Mouse (Mus musculus): ENCODE results near the gene Serpina3i. TPM values are rescaled to one million over a fixed set of nuclear protein-coding genes. Genes with fewer than 3 reads are reported as not detected.
"Not testable (repeated sequence)": the region's sequence is repeated elsewhere in the genome, so short reads cannot be mapped to it uniquely, and the experiment has no call there.

The Serpina3i gene
- polyA plus RNA-seq (2015; fragmentation: Nextera tagmentation; extraction: Ambion mirVana): not detected in 2 replicates

DNA sequence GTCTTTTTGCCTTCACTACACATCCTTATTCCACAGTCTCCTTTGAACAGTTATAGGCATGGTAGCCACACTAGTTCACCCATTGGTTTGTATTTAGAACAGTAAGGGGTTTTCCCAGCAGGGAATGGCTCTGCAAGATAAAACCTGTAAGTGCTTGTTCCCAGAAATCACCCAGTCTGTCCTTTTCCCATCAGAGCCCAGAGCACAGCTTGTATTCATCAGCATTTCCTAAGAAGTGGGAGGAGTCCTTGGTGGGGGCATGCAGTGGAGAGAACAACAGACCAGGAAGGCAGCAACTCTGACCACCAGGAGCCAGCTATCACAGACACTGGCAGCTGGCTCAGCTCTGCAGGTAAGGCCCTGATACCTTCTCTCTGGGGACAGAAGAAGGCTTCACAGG, at the start of gene Serpina3i:
Gene Serpina3i, plus strand, starts transcription at position 260 of the 400 bp plus-strand sequence.
- no peaks in the 10 kb centered on the region for H3K27me3 ChIP-seq
- H3K4me1 ChIP-seq (replicated peaks): no peaks in the 10 kb centered on the region
- H3K27ac ChIP-seq: no peak within 1 kb of the TSS
- no peaks in the 10 kb centered on the region for H3K9me3 ChIP-seq
- ATAC-seq (ENCODE audit: low FRiP score): no peak
- no peaks in the 10 kb centered on the region for H3K36me3 ChIP-seq
- no peak within 1 kb of the TSS for H3K4me3 ChIP-seq
- no peak within 1 kb of the TSS for H3K4me2 ChIP-seq
- H3K9ac ChIP-seq: no peak within 1 kb of the TSS

DNA sequence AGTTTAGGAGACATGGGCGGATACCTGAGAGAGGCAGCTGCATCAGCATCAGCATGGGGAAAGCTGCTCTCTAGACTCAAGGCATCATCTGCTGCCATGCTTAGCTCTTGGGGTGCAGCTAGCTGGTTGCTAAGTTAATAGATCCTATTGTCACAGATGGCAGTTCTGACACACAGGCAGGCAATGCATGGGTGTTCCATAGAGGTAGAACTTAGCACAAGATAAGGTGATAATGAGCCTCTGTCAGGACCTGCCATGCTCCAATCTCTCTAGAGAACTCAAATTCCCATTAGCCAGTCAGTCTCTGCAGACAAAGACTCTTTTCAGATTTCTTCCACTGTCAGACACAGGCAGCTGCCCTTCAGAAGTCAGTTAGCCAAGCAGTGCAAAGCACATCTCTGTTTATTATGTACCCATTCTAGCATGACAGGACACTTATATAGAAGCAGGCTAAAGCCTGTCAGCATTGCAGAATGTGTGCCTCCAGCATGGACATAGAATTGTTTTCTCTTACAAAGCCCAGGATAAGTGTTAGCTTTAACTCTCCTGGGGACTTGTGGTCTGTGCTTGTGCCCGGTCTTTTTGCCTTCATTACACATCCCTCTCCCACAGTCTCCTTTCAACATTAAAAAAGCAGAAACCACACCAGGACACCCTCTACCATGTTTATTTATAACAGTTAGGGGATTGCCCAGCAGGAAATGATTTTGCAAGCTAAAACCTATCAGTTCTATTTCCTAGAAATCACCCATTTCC, 49.1 kb upstream of the Serpina3i start:
- 53% methylated on average over 2 of the region's 2 CpGs for WGBS
- no peak for ATAC-seq (ENCODE audit: low FRiP score)
- no peaks in the 10 kb centered on the region for H3K27me3 ChIP-seq
- H3K9ac ChIP-seq: no peak overlapping the region
- H3K36me3 ChIP-seq: no peaks in the 10 kb centered on the region
- H3K4me3 ChIP-seq: no peak overlapping the region
- H3K9me3 ChIP-seq: no peaks in the 10 kb centered on the region
- H3K4me1 ChIP-seq (replicated peaks): peaks cover 7% of the 10 kb centered on the region; the same call in 1 of the 2 replicates
- H3K27ac ChIP-seq: no peak overlapping the region
- no peak overlapping the region for H3K4me2 ChIP-seq

DNA sequence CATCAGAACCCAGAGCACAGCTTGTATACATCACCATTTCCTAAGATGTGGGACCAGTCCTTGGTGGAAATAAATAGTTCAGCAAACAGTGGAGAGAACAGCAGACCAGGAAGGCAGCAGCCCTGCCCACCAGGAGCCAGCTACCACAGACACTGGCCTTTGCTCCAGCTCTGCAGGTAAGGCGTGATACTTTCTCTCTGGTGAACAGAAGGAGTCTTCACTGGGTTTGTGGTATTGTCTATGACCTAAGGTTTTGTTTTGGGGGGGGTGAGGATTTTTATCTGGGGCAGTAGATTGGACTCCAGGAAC, 48.5 kb upstream of the Serpina3i start, which contains the start of gene Serpina3f:
Gene Serpina3f, plus strand, starts transcription at position 100 of the 309 bp plus-strand sequence.
- WGBS: 68% methylated on average over 1 of the region's 1 CpGs
- Histone ChIP-seq H3K4me3 (no peak within 1 kb of the TSS), H3K9me3 (no peaks in the 10 kb centered on the region), H3K27me3 (no peaks in the 10 kb centered on the region), H3K27ac (no peak within 1 kb of the TSS), H3K9ac (no peak within 1 kb of the TSS), H3K4me1 (replicated peaks) (peaks cover 7% of the 10 kb centered on the region; the same call in 1 of the 2 replicates), H3K36me3 (no peaks in the 10 kb centered on the region), H3K4me2 (no peak within 1 kb of the TSS)
- no peak for ATAC-seq (ENCODE audit: low FRiP score)

DNA sequence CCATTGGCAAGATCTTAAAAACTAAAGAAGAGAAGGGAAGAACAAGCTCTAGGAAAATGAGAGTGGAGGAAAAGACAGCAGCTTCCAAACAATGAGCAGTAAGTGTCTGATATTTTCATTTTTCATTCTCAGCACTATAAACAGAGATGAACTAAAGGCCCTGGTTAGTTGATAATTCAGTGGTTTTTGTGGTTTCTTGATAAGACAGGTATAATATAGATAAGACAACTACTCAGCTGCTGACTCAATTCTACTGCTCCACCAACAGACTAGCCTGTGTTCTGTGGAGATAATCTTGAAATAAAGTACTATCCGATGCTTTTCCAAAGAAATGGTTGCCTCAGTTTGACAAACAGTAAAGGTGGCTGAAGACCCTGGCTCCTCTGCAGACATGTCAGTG, 47.7 kb upstream of the Serpina3i start:
- no peaks in the 10 kb centered on the region for H3K9me3 ChIP-seq
- no peak for ATAC-seq (ENCODE audit: low FRiP score)
- H3K36me3 ChIP-seq: no peaks in the 10 kb centered on the region
- no peak overlapping the region for H3K4me2 ChIP-seq
- WGBS: 78% methylated on average over 1 of the region's 1 CpGs
- H3K9ac ChIP-seq: no peak overlapping the region
- H3K4me1 ChIP-seq (replicated peaks): peaks cover 7% of the 10 kb centered on the region; the same call in 1 of the 2 replicates
- H3K27me3 ChIP-seq: no peaks in the 10 kb centered on the region
- no peak overlapping the region for H3K27ac ChIP-seq
- H3K4me3 ChIP-seq: no peak overlapping the region

DNA sequence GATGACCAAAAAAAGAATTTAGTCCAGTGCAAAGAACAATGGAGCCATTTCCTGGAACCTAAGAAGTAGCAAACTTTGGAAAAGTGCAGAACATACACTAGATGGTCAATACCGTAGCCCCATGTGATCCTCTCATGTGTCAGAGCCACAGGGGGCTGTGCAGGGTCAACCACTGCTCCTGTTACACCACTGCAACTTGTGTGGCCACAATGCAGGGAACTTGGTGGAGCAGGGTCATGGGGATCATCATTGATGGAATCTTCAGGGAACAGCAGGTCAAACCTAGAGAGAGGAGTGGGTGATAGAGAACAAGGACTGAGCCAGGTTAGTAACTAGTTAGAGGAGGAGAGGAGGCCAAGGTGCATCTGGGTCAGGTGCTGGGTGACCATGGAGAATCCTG, 41.3 kb upstream of the Serpina3i start:
- H3K4me3 ChIP-seq: no peak overlapping the region
- no peaks in the 10 kb centered on the region for H3K36me3 ChIP-seq
- H3K27ac ChIP-seq: no peak overlapping the region
- no peaks in the 10 kb centered on the region for H3K9me3 ChIP-seq
- no peak overlapping the region for H3K9ac ChIP-seq
- H3K4me2 ChIP-seq: no peak overlapping the region
- H3K27me3 ChIP-seq: no peaks in the 10 kb centered on the region
- 73% methylated on average over 1 of the region's 1 CpGs for WGBS
- no peak for ATAC-seq (ENCODE audit: low FRiP score)
- no peaks in the 10 kb centered on the region for H3K4me1 ChIP-seq (replicated peaks)

DNA sequence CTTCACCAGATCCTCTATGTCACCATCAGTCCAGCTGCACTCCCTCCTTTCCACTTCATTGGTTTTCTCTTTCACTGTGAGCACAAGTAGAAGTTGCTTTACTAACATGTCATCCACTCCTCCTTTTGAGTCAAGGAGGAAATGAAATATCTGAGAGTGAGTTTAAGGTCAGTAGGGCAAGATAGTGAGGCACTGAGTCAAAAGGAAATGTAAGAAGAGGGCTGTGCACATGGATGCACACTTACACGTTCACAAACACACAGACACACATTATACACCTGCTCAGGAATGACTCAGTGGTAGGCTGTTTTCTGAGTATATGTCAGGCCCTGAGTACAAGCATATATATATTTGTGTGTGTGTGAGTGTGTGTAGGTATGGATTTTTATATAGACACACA, 39.2 kb upstream of the Serpina3i start:
- no peak overlapping the region for H3K4me3 ChIP-seq
- no peak for ATAC-seq (ENCODE audit: low FRiP score)

DNA sequence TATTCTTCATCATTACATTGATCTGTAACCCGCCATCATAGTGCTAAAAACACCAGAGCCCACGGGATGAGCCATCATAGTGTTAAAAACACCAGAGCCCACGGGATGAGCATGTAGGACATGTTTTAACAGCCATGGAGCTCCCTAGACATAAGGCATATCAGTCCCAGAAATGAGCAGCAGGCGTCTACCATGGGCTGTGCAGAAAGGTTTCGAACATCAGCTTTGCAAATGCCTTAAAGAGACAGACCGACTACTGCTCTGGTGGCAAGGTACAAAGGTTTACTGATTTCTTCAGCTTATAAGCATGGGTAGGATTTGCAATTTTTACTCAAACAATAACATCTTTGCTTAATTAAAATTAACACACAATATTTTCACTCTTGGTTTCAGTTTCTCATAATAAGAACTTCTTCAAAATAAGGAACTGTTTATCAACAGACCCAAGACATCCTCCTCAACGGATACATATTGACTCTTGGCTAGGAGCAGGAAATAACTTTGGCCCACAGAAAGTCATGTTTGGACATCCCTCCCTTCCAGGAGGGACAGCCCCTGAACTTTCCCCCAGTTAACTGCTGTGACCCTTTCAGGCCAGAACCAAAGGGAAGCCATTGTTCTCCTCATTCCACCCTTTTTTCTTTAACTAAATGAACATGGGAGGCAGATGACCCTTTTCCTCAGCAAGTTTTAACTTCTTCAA, 38.2 kb upstream of the Serpina3i start:
- Histone ChIP-seq H3K36me3 (no peaks in the 10 kb centered on the region), H3K9ac (no peak overlapping the region), H3K4me2 (no peak overlapping the region), H3K27me3 (no peaks in the 10 kb centered on the region), H3K4me1 (replicated peaks) (no peaks in the 10 kb centered on the region), H3K9me3 (no peaks in the 10 kb centered on the region), H3K4me3 (no peak overlapping the region), H3K27ac (no peak overlapping the region)
- whole genome bisulfite sequencing: 72% methylated on average over 7 of the region's 7 CpGs
- no peak for ATAC-seq (ENCODE audit: low FRiP score)

More for the DNA sequence above, 39.2 kb upstream of the Serpina3i start:
- no peaks in the 10 kb centered on the region for H3K9me3 ChIP-seq
- 62% methylated on average over 1 of the region's 1 CpGs for WGBS
- H3K27me3 ChIP-seq: no peaks in the 10 kb centered on the region
- no peak overlapping the region for H3K4me2 ChIP-seq
- H3K4me1 ChIP-seq (replicated peaks): no peaks in the 10 kb centered on the region
- H3K9ac ChIP-seq: no peak overlapping the region
- no peak overlapping the region for H3K27ac ChIP-seq
- no peaks in the 10 kb centered on the region for H3K36me3 ChIP-seq

DNA sequence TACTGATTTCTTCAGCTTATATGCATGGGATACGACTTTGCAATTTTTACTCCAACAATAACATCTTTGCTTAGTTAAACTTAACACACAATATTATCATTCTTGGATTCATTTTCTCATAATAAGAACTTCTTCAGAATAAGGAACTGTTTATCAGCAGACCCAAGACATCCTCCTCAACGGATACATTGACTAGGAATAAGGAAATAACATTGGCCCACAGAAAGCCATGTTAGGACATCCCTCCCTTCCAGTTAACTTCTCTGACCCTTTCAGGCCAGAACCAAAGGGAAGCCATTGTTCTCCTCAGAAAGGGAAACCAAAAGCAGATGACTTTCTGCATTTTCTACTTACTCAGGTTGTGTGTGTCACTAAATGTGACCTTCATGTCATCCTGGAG, 32.2 kb upstream of the Serpina3i start:
- no peaks in the 10 kb centered on the region for H3K9me3 ChIP-seq
- ATAC-seq (ENCODE audit: low FRiP score): no peak
- no peak overlapping the region for H3K9ac ChIP-seq
- no peaks in the 10 kb centered on the region for H3K27me3 ChIP-seq
- no peaks in the 10 kb centered on the region for H3K36me3 ChIP-seq
- H3K27ac ChIP-seq: no peak overlapping the region
- H3K4me3 ChIP-seq: no peak overlapping the region
- H3K4me1 ChIP-seq (replicated peaks): no peaks in the 10 kb centered on the region
- H3K4me2 ChIP-seq: no peak overlapping the region
- 70% methylated on average over 2 of the region's 2 CpGs for WGBS

DNA sequence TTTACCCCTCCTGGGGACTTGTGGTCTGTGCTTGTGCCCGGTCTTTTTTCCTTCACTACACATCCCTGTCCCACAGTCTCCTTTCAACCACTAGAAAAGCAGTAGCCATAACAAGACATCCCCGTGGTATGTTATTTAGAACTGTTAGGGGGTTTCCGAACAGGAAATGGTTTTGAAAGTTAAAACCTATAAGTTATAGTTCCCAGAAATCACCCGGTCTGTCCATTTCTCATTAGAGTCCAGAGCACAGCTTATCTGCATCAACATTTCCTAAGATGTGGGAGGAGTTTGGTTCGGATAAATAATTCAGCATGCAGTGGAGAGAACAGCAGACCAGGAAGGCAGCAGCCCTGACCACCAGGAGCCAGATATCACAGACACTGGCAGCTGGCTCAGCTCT, 27.0 kb upstream of the Serpina3i start, which contains the start of gene Serpina3g:
Gene Serpina3g, plus strand, starts transcription at position 331 of the 400 bp plus-strand sequence.
- 79% methylated on average over 5 of the region's 5 CpGs for WGBS
- Histone ChIP-seq H3K4me1 (replicated peaks) (no peaks in the 10 kb centered on the region), H3K9me3 (no peaks in the 10 kb centered on the region), H3K27me3 (no peaks in the 10 kb centered on the region), H3K36me3 (no peaks in the 10 kb centered on the region), H3K9ac (no peak within 1 kb of the TSS), H3K4me2 (no peak within 1 kb of the TSS), H3K27ac (no peak within 1 kb of the TSS), H3K4me3 (no peak within 1 kb of the TSS)
- no peak for ATAC-seq (ENCODE audit: low FRiP score)

DNA sequence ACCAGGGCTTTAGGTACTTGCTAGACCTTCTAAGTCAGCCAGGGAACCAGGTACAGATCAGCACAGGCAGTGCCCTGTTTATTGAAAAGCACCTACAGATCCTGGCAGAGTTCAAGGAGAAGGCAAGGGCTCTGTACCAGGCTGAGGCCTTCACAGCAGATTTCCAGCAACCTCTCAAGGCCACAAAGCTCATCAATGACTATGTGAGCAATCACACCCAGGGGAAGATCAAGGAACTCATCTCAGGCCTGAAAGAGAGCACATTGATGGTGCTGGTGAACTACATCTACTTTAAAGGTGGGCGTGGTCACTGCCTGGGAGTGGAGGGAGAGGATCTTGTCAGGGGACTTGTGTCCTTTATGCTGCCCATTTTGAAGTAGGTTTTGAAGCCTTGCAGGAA, 24.9 kb upstream of the Serpina3i start:
- not testable (repeated sequence) for H3K27ac ChIP-seq; H3K9ac ChIP-seq; H3K4me2 ChIP-seq; H3K4me1 ChIP-seq (replicated peaks); H3K4me3 ChIP-seq; H3K27me3 ChIP-seq; H3K9me3 ChIP-seq; ATAC-seq (ENCODE audit: low FRiP score); H3K36me3 ChIP-seq
- 81% methylated on average over 1 of the region's 1 CpGs for WGBS

DNA sequence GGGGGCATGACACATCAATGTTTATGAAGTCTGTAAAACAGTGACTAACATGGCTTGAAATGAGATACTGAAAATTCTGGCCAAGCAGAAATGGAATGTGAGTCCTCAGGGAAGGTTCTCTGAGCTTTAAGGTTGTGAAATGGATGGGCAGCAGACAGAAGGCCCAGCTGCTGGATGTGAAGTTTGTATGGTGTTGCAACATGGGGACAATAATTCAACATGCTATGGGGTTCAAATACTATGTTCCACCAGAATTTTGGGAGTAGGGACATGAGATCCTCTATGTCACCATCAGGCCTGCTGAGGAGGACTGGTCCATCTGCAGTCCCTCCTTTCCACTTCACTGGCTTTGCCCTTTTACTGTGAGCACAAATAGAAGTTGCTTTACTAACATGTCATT, 19.6 kb upstream of the Serpina3i start:
- Histone ChIP-seq H3K27me3 (no peaks in the 10 kb centered on the region), H3K27ac (no peak overlapping the region), H3K9ac (no peak overlapping the region), H3K9me3 (no peaks in the 10 kb centered on the region), H3K36me3 (no peaks in the 10 kb centered on the region), H3K4me2 (no peak overlapping the region), H3K4me1 (replicated peaks) (peaks cover 10% of the 10 kb centered on the region), H3K4me3 (no peak overlapping the region)
- ATAC-seq (ENCODE audit: low FRiP score): no peak

DNA sequence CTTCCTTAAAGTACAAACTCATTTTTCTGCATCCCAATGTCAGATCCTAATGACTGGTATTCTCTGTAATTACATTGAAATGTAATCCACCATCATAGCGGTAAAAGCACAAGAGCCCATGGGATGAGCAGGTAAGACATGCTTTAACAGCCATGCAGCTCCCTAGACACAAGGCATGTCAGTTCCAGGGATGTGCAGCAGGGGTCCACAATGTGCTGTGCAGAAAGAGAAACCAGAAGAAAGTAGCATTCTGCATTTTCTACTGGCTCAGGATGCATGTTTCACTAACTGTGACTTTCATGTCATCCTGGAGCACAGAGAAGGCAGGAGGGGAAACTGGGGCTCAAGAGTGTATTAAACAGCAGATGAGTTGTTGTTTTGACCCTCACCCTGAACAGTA, 17.8 kb upstream of the Serpina3i start:
- no peak overlapping the region for H3K4me2 ChIP-seq
- no peak overlapping the region for H3K27ac ChIP-seq
- no peaks in the 10 kb centered on the region for H3K9me3 ChIP-seq
- peaks cover 12% of the 10 kb centered on the region for H3K4me1 ChIP-seq (replicated peaks)
- no peak for ATAC-seq (ENCODE audit: low FRiP score)
- H3K36me3 ChIP-seq: no peaks in the 10 kb centered on the region
- 83% methylated on average over 1 of the region's 1 CpGs for WGBS
- H3K27me3 ChIP-seq: no peaks in the 10 kb centered on the region
- H3K9ac ChIP-seq: no peak overlapping the region
- H3K4me3 ChIP-seq: no peak overlapping the region

DNA sequence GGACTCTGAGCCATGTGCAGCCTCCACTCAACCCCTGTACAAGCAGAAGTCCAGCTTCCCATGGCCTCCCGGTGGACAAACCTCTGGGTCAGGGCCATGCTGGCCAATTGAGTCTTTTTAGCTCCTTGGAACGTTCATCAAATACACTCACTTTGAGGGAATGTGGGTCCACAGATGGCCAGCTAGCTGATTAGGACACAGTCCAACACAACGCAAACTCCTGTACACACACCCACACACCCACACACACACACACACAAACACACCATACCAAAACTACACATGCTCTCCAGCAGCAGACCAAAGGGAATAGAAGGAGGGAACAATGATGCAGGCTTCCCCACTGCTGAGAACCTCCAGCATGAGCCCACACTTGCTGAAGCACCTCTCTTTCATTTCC, 17.3 kb upstream of the Serpina3i start:
- H3K27me3 ChIP-seq: no peaks in the 10 kb centered on the region
- H3K9me3 ChIP-seq: no peaks in the 10 kb centered on the region
- no peak overlapping the region for H3K4me2 ChIP-seq
- 69% methylated on average over 3 of the region's 3 CpGs for WGBS
- no peaks in the 10 kb centered on the region for H3K36me3 ChIP-seq
- H3K9ac ChIP-seq: no peak overlapping the region
- ATAC-seq (ENCODE audit: low FRiP score): no peak
- H3K27ac ChIP-seq: no peak overlapping the region
- peaks cover 12% of the 10 kb centered on the region for H3K4me1 ChIP-seq (replicated peaks)
- no peak overlapping the region for H3K4me3 ChIP-seq

All from hindbrain, embryonic 13.5 days (tissue).